Mouse (Mus musculus): Measurements from ENCODE around the gene Rnf135. TPM values are rescaled to one million over a fixed set of nuclear protein-coding genes. Genes with fewer than 3 reads are reported as not detected.

Gene Rnf135
- polyA plus RNA-seq, 1 experiment, result 5.1 TPM

- Histone ChIP-seq H3ac (ENCODE audit: control insufficient read depth, insufficient read length) (no peak overlapping the region), H3K36me3 (ENCODE audit: control insufficient read depth, insufficient read depth) (no peaks in the 10 kb centered on the region), H3K79me2 (ENCODE audit: control insufficient read depth, insufficient read depth) (no peaks in the 10 kb centered on the region), H3K4me3 (no peak overlapping the region), H3K4me2 (ENCODE audit: low read depth) (no peak overlapping the region), H3K27me3 (ENCODE audit: control insufficient read depth, insufficient read depth, insufficient read length) (no peaks in the 10 kb centered on the region)
- TF ChIP-seq MAX (IDR thresholded peaks at IDR 0.05; ENCODE audit: low read depth) (no peak), MYOD1 (IDR thresholded peaks at IDR 0.05; ENCODE audit: control insufficient read depth in 1 of 3, insufficient read length in 2 of 3, low read depth in 2 of 3) (no peak), CEBPB (IDR thresholded peaks at IDR 0.05; ENCODE audit: insufficient read depth, poor library complexity, severe bottlenecking) (no peak), USF1 (IDR thresholded peaks at IDR 0.05; ENCODE audit: low read depth) (no peak), REST (IDR thresholded peaks at IDR 0.05; ENCODE audit: insufficient read depth, insufficient read length) (no peak), POLR2AphosphoS2 (IDR thresholded peaks at IDR 0.05; ENCODE audit: insufficient read length, low read depth) (no peak), POLR2A (IDR thresholded peaks at IDR 0.05; ENCODE audit: insufficient read length, low read depth) (no peak), E2F4 (IDR thresholded peaks at IDR 0.05; ENCODE audit: insufficient read depth) (no peak), TCF3 (IDR thresholded peaks at IDR 0.05; ENCODE audit: insufficient read length, low read depth) (no peak), SRF (IDR thresholded peaks at IDR 0.05; ENCODE audit: control insufficient read depth, insufficient read length, low read depth) (no peak), MYOG (IDR thresholded peaks at IDR 0.05; ENCODE audit: control insufficient read depth in 1 of 3, insufficient read depth in 1 of 3, insufficient read length in 2 of 3, low read depth in 2 of 3) (no peak), TCF12 (IDR thresholded peaks at IDR 0.05; ENCODE audit: insufficient read depth, poor library complexity, severe bottlenecking) (no peak)
These were observed 18.6 kb downstream of the Rnf135 start for GRCm38 (mm10) chr11:80202296-80202695.

DNA sequence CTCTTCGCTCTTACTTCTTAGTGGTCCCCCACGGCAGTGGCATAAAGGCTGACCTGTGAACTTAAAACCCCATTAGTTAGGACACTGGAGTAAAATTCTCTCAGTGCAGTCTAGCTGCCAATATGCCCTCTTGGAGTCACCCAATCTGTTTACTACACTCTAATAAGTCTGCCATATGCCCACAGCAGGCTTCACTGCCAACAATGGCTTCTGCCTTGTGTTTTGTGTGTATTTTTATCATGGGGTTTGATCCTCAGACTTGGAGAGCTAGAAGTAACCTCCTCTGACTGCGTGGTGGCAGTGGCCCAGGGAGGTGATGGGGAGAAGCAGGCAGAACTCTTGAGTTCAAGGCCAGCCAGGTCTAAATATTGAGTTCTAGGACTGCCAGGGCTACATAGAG lies 20.4 kb downstream of the Rnf135 start:
- Histone ChIP-seq H3K4me3 (no peak overlapping the region), H3K79me2 (ENCODE audit: control insufficient read depth, insufficient read depth) (no peaks in the 10 kb centered on the region), H3K27me3 (ENCODE audit: control insufficient read depth, insufficient read depth, insufficient read length) (no peaks in the 10 kb centered on the region), H3K4me2 (ENCODE audit: low read depth) (no peak overlapping the region), H3K36me3 (ENCODE audit: control insufficient read depth, insufficient read depth) (no peaks in the 10 kb centered on the region), H3ac (ENCODE audit: control insufficient read depth, insufficient read length) (no peak overlapping the region)
- no peak for TF ChIP-seq E2F4 (IDR thresholded peaks at IDR 0.05; ENCODE audit: insufficient read depth)
- TF ChIP-seq TCF12 (IDR thresholded peaks at IDR 0.05; ENCODE audit: insufficient read depth, poor library complexity, severe bottlenecking), result no peak
- TF ChIP-seq SRF (IDR thresholded peaks at IDR 0.05; ENCODE audit: control insufficient read depth, insufficient read length, low read depth), result no peak
- TF ChIP-seq TCF3 (IDR thresholded peaks at IDR 0.05; ENCODE audit: insufficient read length, low read depth), result no peak
- no peak for TF ChIP-seq MYOD1 (IDR thresholded peaks at IDR 0.05; ENCODE audit: control insufficient read depth in 1 of 3, insufficient read length in 2 of 3, low read depth in 2 of 3)
- no peak for TF ChIP-seq USF1 (IDR thresholded peaks at IDR 0.05; ENCODE audit: low read depth)
- TF ChIP-seq CEBPB (IDR thresholded peaks at IDR 0.05; ENCODE audit: insufficient read depth, poor library complexity, severe bottlenecking), result no peak
- no peak for TF ChIP-seq POLR2AphosphoS2 (IDR thresholded peaks at IDR 0.05; ENCODE audit: insufficient read length, low read depth)
- TF ChIP-seq MYOG (IDR thresholded peaks at IDR 0.05; ENCODE audit: control insufficient read depth in 1 of 3, insufficient read depth in 1 of 3, insufficient read length in 2 of 3, low read depth in 2 of 3), result no peak
- TF ChIP-seq MAX (IDR thresholded peaks at IDR 0.05; ENCODE audit: low read depth), result no peak
- TF ChIP-seq REST (IDR thresholded peaks at IDR 0.05; ENCODE audit: insufficient read depth, insufficient read length), result no peak
- TF ChIP-seq POLR2A (IDR thresholded peaks at IDR 0.05; ENCODE audit: insufficient read length, low read depth), result no peak

GRCm38 (mm10) chr11:80204941-80205340 lies 21.3 kb downstream of the Rnf135 start:
- Histone ChIP-seq H3K4me2 (ENCODE audit: low read depth) (no peak overlapping the region), H3K27me3 (ENCODE audit: control insufficient read depth, insufficient read depth, insufficient read length) (no peaks in the 10 kb centered on the region)

DNA sequence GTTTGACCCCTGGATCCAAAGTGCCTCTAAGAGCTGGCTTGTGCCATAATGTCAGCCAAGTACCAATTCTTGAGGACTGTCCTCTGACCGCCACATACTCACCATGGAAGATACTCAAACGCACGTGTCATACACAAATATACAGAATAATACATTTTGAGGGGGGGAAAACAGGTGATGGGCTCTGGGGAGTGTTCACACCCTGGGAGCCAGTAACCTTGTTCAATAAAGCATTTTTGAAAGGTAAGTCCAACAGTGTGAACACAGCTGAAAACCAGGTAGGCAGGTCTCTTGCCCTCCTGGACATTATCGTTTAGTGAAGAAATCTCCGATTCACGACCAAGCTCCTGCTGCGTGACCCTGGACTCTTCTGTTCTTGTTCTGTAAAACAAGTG lies 24.8 kb downstream of the Rnf135 start:
- H3K79me2 ChIP-seq (ENCODE audit: control insufficient read depth, insufficient read depth), result peaks cover 39% of the 10 kb centered on the region
- H3K4me2 ChIP-seq (ENCODE audit: low read depth), result peak overlapping the region; percentile 37
- H3K4me3 ChIP-seq, result peak overlapping the region; percentile 80
- TF ChIP-seq POLR2AphosphoS2 (IDR thresholded peaks at IDR 0.05; ENCODE audit: insufficient read length, low read depth) (no peak), MAX (IDR thresholded peaks at IDR 0.05; ENCODE audit: low read depth) (no peak), MYOD1 (IDR thresholded peaks at IDR 0.05; ENCODE audit: control insufficient read depth in 1 of 3, insufficient read length in 2 of 3, low read depth in 2 of 3) (no peak), SRF (IDR thresholded peaks at IDR 0.05; ENCODE audit: control insufficient read depth, insufficient read length, low read depth) (no peak), TCF3 (IDR thresholded peaks at IDR 0.05; ENCODE audit: insufficient read length, low read depth) (no peak), USF1 (IDR thresholded peaks at IDR 0.05; ENCODE audit: low read depth) (no peak), REST (IDR thresholded peaks at IDR 0.05; ENCODE audit: insufficient read depth, insufficient read length) (no peak), E2F4 (IDR thresholded peaks at IDR 0.05; ENCODE audit: insufficient read depth) (no peak), POLR2A (IDR thresholded peaks at IDR 0.05; ENCODE audit: insufficient read length, low read depth) (no peak), CEBPB (IDR thresholded peaks at IDR 0.05; ENCODE audit: insufficient read depth, poor library complexity, severe bottlenecking) (no peak), TCF12 (IDR thresholded peaks at IDR 0.05; ENCODE audit: insufficient read depth, poor library complexity, severe bottlenecking) (no peak), MYOG (IDR thresholded peaks at IDR 0.05; ENCODE audit: control insufficient read depth in 1 of 3, insufficient read depth in 1 of 3, insufficient read length in 2 of 3, low read depth in 2 of 3) (no peak)
- H3K36me3 ChIP-seq (ENCODE audit: control insufficient read depth, insufficient read depth), result no peaks in the 10 kb centered on the region
- peak overlapping the region; percentile 17 for H3ac ChIP-seq (ENCODE audit: control insufficient read depth, insufficient read length)
- no peaks in the 10 kb centered on the region for H3K27me3 ChIP-seq (ENCODE audit: control insufficient read depth, insufficient read depth, insufficient read length)

More at GRCm38 (mm10) chr11:80204941-80205340, 21.3 kb downstream of the Rnf135 start:
- no peak overlapping the region for H3K4me3 ChIP-seq
- TF ChIP-seq TCF3 (IDR thresholded peaks at IDR 0.05; ENCODE audit: insufficient read length, low read depth) (no peak), MYOD1 (IDR thresholded peaks at IDR 0.05; ENCODE audit: control insufficient read depth in 1 of 3, insufficient read length in 2 of 3, low read depth in 2 of 3) (no peak), MAX (IDR thresholded peaks at IDR 0.05; ENCODE audit: low read depth) (no peak), USF1 (IDR thresholded peaks at IDR 0.05; ENCODE audit: low read depth) (no peak), MYOG (IDR thresholded peaks at IDR 0.05; ENCODE audit: control insufficient read depth in 1 of 3, insufficient read depth in 1 of 3, insufficient read length in 2 of 3, low read depth in 2 of 3) (no peak), REST (IDR thresholded peaks at IDR 0.05; ENCODE audit: insufficient read depth, insufficient read length) (no peak), TCF12 (IDR thresholded peaks at IDR 0.05; ENCODE audit: insufficient read depth, poor library complexity, severe bottlenecking) (no peak), CEBPB (IDR thresholded peaks at IDR 0.05; ENCODE audit: insufficient read depth, poor library complexity, severe bottlenecking) (no peak), POLR2AphosphoS2 (IDR thresholded peaks at IDR 0.05; ENCODE audit: insufficient read length, low read depth) (no peak), POLR2A (IDR thresholded peaks at IDR 0.05; ENCODE audit: insufficient read length, low read depth) (no peak), E2F4 (IDR thresholded peaks at IDR 0.05; ENCODE audit: insufficient read depth) (no peak), SRF (IDR thresholded peaks at IDR 0.05; ENCODE audit: control insufficient read depth, insufficient read length, low read depth) (no peak)
- H3K36me3 ChIP-seq (ENCODE audit: control insufficient read depth, insufficient read depth), result no peaks in the 10 kb centered on the region
- H3ac ChIP-seq (ENCODE audit: control insufficient read depth, insufficient read length), result no peak overlapping the region
- H3K79me2 ChIP-seq (ENCODE audit: control insufficient read depth, insufficient read depth), result peaks cover 4% of the 10 kb centered on the region
